Mouse (Mus musculus): ENCODE data around the gene Bod1. TPM values are rescaled to one million over a fixed set of nuclear protein-coding genes. Genes with fewer than 3 reads are reported as not detected.

Bod1 gene
- polyA plus RNA-seq, 1 experiment from 2014 or later, result 13.8 TPM

DNA sequence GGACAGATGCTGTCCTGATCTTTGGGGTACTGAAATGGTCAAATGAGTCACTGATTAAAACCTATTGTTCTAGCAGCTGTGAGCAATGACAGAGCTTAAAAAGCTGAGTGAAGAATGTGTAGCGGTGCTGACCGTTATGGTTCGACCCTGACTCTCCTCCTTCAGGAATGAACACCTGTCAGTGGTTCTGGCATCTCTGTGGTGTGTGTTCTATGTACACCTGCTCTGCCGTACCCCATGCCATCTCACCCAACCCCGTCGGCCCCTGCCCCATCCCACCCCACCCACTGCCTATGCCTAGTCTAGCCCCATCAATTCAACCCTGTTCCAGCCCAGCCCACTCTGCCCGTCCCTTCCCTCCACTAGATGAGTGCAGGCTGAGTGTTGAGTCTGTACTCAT lies 9.5 kb downstream of the Bod1 start:
- no peak overlapping the region for H3K4me2 ChIP-seq (ENCODE audit: low read depth, low read length)
- no peak overlapping the region for H3K9ac ChIP-seq (replicated peaks)
- TF ChIP-seq EP300 (IDR thresholded peaks at IDR 0.05; ENCODE audit: low read depth) (no peak), CTCF (IDR thresholded peaks at IDR 0.05; ENCODE audit: low read depth) (no peak)
- H3K36me3 ChIP-seq (replicated peaks; ENCODE audit: insufficient read depth, low read length), result peaks cover 30% of the 10 kb centered on the region
- WGBS (ENCODE audit: insufficient replicate concordance), result 80% methylated on average over 7 of the region's 7 CpGs
- ATAC-seq (no peak), DNase-seq (no peak)
- H3K9me3 ChIP-seq (ENCODE audit: low read length), result no peaks in the 10 kb centered on the region
- no peak overlapping the region for H3K4me3 ChIP-seq (ENCODE audit: low read depth, low read length)
- H3K4me1 ChIP-seq (ENCODE audit: insufficient read depth), result no peaks in the 10 kb centered on the region
- no peaks in the 10 kb centered on the region for H3K27me3 ChIP-seq (ENCODE audit: insufficient read depth, low read length)
- no peak overlapping the region for H3K27ac ChIP-seq (ENCODE audit: low read depth)

DNA sequence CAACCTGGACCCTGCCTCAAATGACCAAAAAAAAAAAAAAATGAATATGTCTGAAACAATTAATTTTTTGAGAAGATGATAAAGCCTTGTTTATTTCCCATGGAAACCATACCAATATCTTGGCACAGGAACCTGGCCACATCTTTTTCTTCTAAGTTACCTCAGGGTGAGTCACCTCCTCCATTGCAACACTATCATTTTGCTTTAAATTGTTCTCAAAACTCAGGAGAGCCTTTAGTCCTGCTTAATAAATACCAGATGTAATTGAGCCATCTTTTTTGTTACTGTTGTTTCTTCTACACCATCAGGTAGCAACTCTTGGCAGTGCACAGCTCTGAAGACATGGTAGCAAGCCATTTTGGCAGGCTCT lies 13.9 kb downstream of the Bod1 start:
- H3K9me3 ChIP-seq (ENCODE audit: low read length), result no peaks in the 10 kb centered on the region
- DNase-seq, result no peak
- no peak overlapping the region for H3K27ac ChIP-seq (ENCODE audit: low read depth)
- H3K4me1 ChIP-seq (ENCODE audit: insufficient read depth), result no peaks in the 10 kb centered on the region
- TF ChIP-seq EP300 (IDR thresholded peaks at IDR 0.05; ENCODE audit: low read depth) (no peak), CTCF (IDR thresholded peaks at IDR 0.05; ENCODE audit: low read depth) (no peak)
- no peaks in the 10 kb centered on the region for H3K27me3 ChIP-seq (ENCODE audit: insufficient read depth, low read length)
- no peak overlapping the region for H3K4me3 ChIP-seq (ENCODE audit: low read depth, low read length)
- no peak for ATAC-seq
- no peak overlapping the region for H3K4me2 ChIP-seq (ENCODE audit: low read depth, low read length)
- H3K9ac ChIP-seq (replicated peaks), result no peak overlapping the region
- H3K36me3 ChIP-seq (replicated peaks; ENCODE audit: insufficient read depth, low read length), result no peaks in the 10 kb centered on the region

DNA sequence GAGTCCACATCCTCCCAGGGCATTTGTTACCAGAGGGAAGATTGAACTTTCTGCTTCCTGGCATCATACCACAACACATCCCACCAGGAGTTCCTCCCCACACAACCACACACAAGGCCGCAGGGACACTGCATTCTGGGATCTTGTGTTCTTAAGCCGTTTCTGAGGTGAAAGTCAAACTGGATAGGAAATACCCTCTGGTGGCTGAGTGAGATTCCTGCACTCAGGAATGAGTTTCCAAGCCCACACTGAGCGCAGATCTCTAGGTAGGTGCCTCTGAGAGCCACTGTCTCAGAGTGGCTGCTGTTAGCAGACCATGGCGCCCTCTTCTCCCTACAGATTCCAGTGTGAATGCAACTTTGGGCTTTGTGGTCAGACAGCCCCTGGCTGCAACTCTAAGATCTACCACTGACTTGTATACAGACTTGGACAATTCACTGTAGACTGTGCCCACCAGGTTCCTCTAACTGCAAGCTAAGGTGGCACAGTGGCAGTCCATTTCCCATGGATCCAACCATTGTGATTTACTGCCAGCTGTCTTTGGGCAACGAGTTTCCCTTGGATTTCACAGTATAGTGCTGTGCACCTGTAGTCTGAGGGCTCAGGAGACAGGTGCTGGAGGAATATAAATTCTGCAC lies 14.4 kb downstream of the Bod1 start:
- 65% methylated on average over 5 of the region's 5 CpGs for WGBS (ENCODE audit: insufficient replicate concordance)

DNA sequence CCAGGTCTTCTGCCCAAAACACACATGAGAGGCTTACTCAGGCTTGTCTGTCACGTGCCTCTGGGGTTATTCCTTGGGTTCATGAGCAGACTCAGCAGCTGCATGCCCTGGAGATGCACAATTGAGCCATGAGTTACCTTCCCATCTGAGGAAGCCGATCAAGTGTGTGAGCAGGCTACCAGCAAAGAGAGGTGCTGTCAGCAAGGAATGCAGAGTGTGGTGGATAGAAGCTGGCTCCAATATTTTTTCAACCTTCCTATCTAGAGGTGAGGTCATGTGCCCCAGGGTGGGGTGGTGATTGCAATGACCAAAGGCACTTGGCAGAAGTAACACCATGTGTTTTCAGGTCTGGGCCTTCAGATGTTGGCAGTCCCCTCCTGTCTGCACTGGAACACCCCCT lies 22.2 kb downstream of the Bod1 start:
- no peaks in the 10 kb centered on the region for H3K4me1 ChIP-seq (ENCODE audit: insufficient read depth)
- no peaks in the 10 kb centered on the region for H3K27me3 ChIP-seq (ENCODE audit: insufficient read depth, low read length)
- ATAC-seq (no peak), DNase-seq (no peak)
- H3K4me3 ChIP-seq (ENCODE audit: low read depth, low read length), result no peak overlapping the region
- no peak overlapping the region for H3K4me2 ChIP-seq (ENCODE audit: low read depth, low read length)
- H3K9me3 ChIP-seq (ENCODE audit: low read length), result peaks cover 6% of the 10 kb centered on the region; the same call in 1 of the 2 replicates
- H3K27ac ChIP-seq (ENCODE audit: low read depth), result no peak overlapping the region
- WGBS (ENCODE audit: insufficient replicate concordance), result 53% methylated on average over 2 of the region's 2 CpGs
- H3K36me3 ChIP-seq (replicated peaks; ENCODE audit: insufficient read depth, low read length), result no peaks in the 10 kb centered on the region
- TF ChIP-seq CTCF (IDR thresholded peaks at IDR 0.05; ENCODE audit: low read depth) (no peak), EP300 (IDR thresholded peaks at IDR 0.05; ENCODE audit: low read depth) (no peak)
- no peak overlapping the region for H3K9ac ChIP-seq (replicated peaks)

More for the DNA sequence above, 14.4 kb downstream of the Bod1 start:
- H3K9me3 ChIP-seq (ENCODE audit: low read length), result peaks cover 4% of the 10 kb centered on the region; the same call in 1 of the 2 replicates
- no peaks in the 10 kb centered on the region for H3K27me3 ChIP-seq (ENCODE audit: insufficient read depth, low read length)
- no peaks in the 10 kb centered on the region for H3K36me3 ChIP-seq (replicated peaks; ENCODE audit: insufficient read depth, low read length)
- no peak for DNase-seq
- H3K4me1 ChIP-seq (ENCODE audit: insufficient read depth), result no peaks in the 10 kb centered on the region
- TF ChIP-seq EP300 (IDR thresholded peaks at IDR 0.05; ENCODE audit: low read depth) (no peak), CTCF (IDR thresholded peaks at IDR 0.05; ENCODE audit: low read depth) (no peak)
- H3K27ac ChIP-seq (ENCODE audit: low read depth), result no peak overlapping the region
- H3K4me2 ChIP-seq (ENCODE audit: low read depth, low read length), result no peak overlapping the region
- no peak overlapping the region for H3K4me3 ChIP-seq (ENCODE audit: low read depth, low read length)
- H3K9ac ChIP-seq (replicated peaks), result no peak overlapping the region
- no peak for ATAC-seq

DNA sequence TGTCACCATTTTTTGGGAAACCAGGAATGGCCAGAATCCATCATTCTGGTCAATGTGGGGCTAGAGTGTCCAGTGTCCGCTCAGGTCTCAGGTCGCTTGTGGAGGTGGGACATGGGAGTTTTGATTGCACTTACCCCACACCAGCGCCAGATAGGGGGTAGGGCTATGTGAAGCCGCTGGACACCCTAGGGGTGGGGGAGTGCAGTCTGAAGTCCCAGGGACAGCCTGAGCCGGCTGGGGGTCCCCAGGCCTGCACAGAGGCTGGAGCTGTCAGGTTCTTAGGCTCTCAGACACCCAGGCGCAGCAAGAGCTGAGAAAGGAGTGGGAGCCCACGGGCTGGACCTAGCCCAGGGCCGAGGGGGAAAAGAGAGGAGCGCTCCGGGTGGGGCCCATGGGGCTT lies 24.4 kb downstream of the Bod1 start:
- H3K9me3 ChIP-seq (ENCODE audit: low read length), result peaks cover 1% of the 10 kb centered on the region; the same call in 1 of the 2 replicates
- H3K4me1 ChIP-seq (ENCODE audit: insufficient read depth), result no peaks in the 10 kb centered on the region
- 82% methylated on average over 10 of the region's 10 CpGs for WGBS (ENCODE audit: insufficient replicate concordance)
- H3K27ac ChIP-seq (ENCODE audit: low read depth), result no peak overlapping the region
- H3K4me2 ChIP-seq (ENCODE audit: low read depth, low read length), result no peak overlapping the region
- no peak overlapping the region for H3K9ac ChIP-seq (replicated peaks)
- no peaks in the 10 kb centered on the region for H3K27me3 ChIP-seq (ENCODE audit: insufficient read depth, low read length)
- no peak for DNase-seq
- H3K4me3 ChIP-seq (ENCODE audit: low read depth, low read length), result no peak overlapping the region
- ATAC-seq, result no peak
- TF ChIP-seq CTCF (IDR thresholded peaks at IDR 0.05; ENCODE audit: low read depth), result no peak
- TF ChIP-seq EP300 (IDR thresholded peaks at IDR 0.05; ENCODE audit: low read depth), result no peak
- no peaks in the 10 kb centered on the region for H3K36me3 ChIP-seq (replicated peaks; ENCODE audit: insufficient read depth, low read length)

DNA sequence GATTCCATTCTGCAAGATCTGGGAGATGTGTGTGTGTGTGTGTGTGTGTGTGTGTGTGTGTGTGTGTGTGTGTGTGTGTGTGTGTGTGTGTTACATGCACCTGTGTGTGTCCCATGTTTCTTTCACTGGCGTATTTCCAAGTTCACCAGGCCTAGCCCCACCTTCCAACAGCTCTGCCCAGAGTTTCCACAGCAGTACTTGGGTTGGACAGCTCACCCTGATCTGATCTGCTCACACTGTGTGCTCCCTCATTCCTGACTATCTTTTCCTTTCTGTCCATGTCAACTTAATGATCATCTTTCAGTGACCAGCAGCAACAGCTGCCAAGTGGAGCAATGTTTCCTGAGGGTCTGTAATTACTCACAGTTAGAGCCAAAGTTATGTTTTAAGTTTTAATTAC lies 25.1 kb downstream of the Bod1 start:
- DNase-seq (no peak), ATAC-seq (no peak)
- no peak overlapping the region for H3K4me3 ChIP-seq (ENCODE audit: low read depth, low read length)
- TF ChIP-seq CTCF (IDR thresholded peaks at IDR 0.05; ENCODE audit: low read depth) (no peak), EP300 (IDR thresholded peaks at IDR 0.05; ENCODE audit: low read depth) (no peak)
- no peak overlapping the region for H3K9ac ChIP-seq (replicated peaks)
- H3K9me3 ChIP-seq (ENCODE audit: low read length), result no peaks in the 10 kb centered on the region
- H3K27ac ChIP-seq (ENCODE audit: low read depth), result no peak overlapping the region
- no peaks in the 10 kb centered on the region for H3K27me3 ChIP-seq (ENCODE audit: insufficient read depth, low read length)
- no peak overlapping the region for H3K4me2 ChIP-seq (ENCODE audit: low read depth, low read length)
- no peaks in the 10 kb centered on the region for H3K36me3 ChIP-seq (replicated peaks; ENCODE audit: insufficient read depth, low read length)
- 100% methylated on average over 1 of the region's 1 CpGs for WGBS (ENCODE audit: insufficient replicate concordance)
- H3K4me1 ChIP-seq (ENCODE audit: insufficient read depth), result no peaks in the 10 kb centered on the region

DNA sequence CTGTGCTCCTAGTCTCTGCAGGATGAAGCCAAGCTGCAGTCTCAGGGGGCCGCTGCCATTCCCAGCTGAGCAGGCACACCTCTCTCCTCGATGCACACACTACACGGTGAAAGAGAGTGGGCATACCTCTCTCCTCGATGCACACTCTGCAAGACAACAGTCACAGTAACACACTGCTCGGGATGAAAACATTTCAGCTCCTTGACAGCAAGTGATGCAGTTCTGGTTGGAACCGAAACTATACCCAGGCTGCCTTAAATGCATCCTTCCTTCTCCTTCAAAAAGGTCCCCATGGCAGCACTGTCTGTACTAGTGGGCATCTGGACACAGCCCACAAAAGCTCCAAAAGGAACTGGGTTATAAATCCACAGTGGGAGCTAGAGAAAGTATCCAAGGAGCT lies 28.6 kb downstream of the Bod1 start:
- 65% methylated on average over 6 of the region's 6 CpGs for WGBS (ENCODE audit: insufficient replicate concordance)
- TF ChIP-seq CTCF (IDR thresholded peaks at IDR 0.05; ENCODE audit: low read depth), result no peak
- no peak overlapping the region for H3K4me3 ChIP-seq (ENCODE audit: low read depth, low read length)

More for the DNA sequence above, 28.6 kb downstream of the Bod1 start:
- H3K27me3 ChIP-seq (ENCODE audit: insufficient read depth, low read length), result no peaks in the 10 kb centered on the region
- H3K4me2 ChIP-seq (ENCODE audit: low read depth, low read length), result no peak overlapping the region
- H3K9ac ChIP-seq (replicated peaks), result no peak overlapping the region
- H3K9me3 ChIP-seq (ENCODE audit: low read length), result no peaks in the 10 kb centered on the region
- no peaks in the 10 kb centered on the region for H3K4me1 ChIP-seq (ENCODE audit: insufficient read depth)
- H3K27ac ChIP-seq (ENCODE audit: low read depth), result no peak overlapping the region
- ATAC-seq (no peak), DNase-seq (no peak)
- H3K36me3 ChIP-seq (replicated peaks; ENCODE audit: insufficient read depth, low read length), result no peaks in the 10 kb centered on the region
